Mouse (Mus musculus): ENCODE measurements at regions not wholly inside any gene's neighbourhood (a gene's known extent, or its start where the extent isn't known, plus 50 kb on each side); places are given as distances from the start of the nearest gene placed in this dataset.

DNA sequence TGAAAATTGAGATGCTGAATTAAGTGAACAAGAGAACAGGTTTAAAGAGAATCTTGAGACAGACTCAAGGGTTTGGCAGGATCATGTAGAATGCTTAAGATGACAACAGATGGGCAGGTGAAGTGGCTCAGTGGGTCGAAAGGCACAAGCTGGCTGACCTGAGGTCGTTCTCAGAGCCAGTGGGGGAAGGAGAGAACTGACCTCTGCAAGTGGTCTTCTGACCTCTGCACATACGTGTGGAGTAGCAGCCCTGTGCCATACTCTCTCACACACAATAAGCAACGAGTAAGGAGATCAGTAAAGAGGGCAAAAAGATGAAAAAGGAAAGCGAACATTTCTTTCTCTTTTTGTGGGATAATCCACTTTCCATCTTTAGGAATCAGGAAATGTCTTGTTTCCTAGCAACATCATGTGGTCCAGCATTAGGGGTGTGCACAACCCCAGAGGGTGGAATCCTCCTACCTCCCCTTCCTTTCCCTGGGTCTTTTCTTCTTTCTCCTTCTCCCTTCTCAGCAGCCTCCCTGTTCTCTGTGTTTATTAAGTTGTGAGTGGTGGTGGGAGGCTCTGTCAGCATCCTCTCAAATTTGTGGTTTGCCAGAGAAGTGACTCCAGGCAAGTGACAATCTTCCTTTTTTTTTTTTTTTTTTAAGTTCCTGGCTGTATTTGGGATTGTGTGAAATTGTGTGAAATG, 114.7 kb downstream of the 1810013L24Rik start:
- no peaks in the 10 kb centered on the region for H3K9me3 ChIP-seq (ENCODE audit: control insufficient read depth, low read length)
- no peak overlapping the region for H3K4me3 ChIP-seq (replicated peaks)
- TF ChIP-seq TAL1 (IDR thresholded peaks at IDR 0.05; ENCODE audit: low read length) (no peak), GATA1 (IDR thresholded peaks at IDR 0.05; ENCODE audit: low read length) (no peak)
- H3K36me3 ChIP-seq (ENCODE audit: control insufficient read depth), result no peaks in the 10 kb centered on the region
- H3K4me1 ChIP-seq (ENCODE audit: control insufficient read depth), result no peaks in the 10 kb centered on the region
- no peaks in the 10 kb centered on the region for H3K27me3 ChIP-seq (ENCODE audit: control insufficient read depth)

GRCm38 (mm10) chr16:8947846-8948245, 117.9 kb downstream of the 1810013L24Rik start:
- Histone ChIP-seq H3K36me3 (ENCODE audit: control insufficient read depth) (no peaks in the 10 kb centered on the region), H3K9me3 (ENCODE audit: control insufficient read depth, low read length) (peaks cover 3% of the 10 kb centered on the region; the same call in 1 of the 2 replicates), H3K4me3 (replicated peaks) (no peak overlapping the region), H3K27me3 (ENCODE audit: control insufficient read depth) (no peaks in the 10 kb centered on the region), H3K4me1 (ENCODE audit: control insufficient read depth) (no peaks in the 10 kb centered on the region)
- TF ChIP-seq GATA1 (IDR thresholded peaks at IDR 0.05; ENCODE audit: low read length) (no peak), TAL1 (IDR thresholded peaks at IDR 0.05; ENCODE audit: low read length) (no peak)

DNA sequence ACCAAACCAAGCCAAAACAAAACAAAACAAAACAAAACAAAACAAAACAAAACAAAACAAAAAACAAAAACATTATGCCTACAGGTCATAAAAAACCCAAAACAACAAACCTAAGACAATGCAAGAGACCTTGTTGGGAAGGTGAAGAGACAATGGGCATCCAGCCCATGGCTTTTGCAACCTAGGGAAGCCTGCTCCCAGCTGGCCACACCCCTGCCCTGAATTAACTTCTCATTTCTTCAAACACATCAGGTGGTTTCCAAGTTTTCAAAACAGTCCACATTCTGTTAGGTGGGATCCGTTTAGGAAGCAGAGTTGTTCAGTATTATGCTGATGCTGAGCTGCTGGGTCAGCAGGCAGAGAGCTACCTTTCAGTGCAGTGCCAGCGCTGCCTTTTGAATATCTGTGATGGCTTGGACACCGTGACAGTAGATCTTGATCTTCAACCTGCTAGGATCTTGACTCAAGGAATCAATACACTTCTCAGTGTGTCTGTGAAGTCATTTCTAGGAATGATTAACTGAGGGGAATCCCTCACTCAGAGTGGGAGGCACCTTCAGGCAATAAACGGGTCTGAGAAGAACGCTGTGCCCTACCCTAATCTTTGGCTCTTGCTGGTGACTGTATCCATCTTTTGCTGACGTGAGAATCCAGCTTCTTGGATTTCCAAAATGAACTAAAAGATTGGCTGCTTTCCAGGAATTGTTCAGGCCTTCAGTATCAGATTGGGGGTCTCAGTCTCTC, 121.4 kb downstream of the 1810013L24Rik start:
- no peaks in the 10 kb centered on the region for H3K36me3 ChIP-seq (ENCODE audit: control insufficient read depth)
- H3K4me1 ChIP-seq (ENCODE audit: control insufficient read depth), result no peaks in the 10 kb centered on the region
- H3K27me3 ChIP-seq (ENCODE audit: control insufficient read depth), result no peaks in the 10 kb centered on the region
- TF ChIP-seq TAL1 (IDR thresholded peaks at IDR 0.05; ENCODE audit: low read length) (no peak), GATA1 (IDR thresholded peaks at IDR 0.05; ENCODE audit: low read length) (no peak)
- H3K4me3 ChIP-seq (replicated peaks), result no peak overlapping the region
- peaks cover 7% of the 10 kb centered on the region for H3K9me3 ChIP-seq (ENCODE audit: control insufficient read depth, low read length)

GRCm38 (mm10) chr16:8961739-8962138, 131.8 kb downstream of the 1810013L24Rik start:
- Histone ChIP-seq H3K27me3 (ENCODE audit: control insufficient read depth) (no peaks in the 10 kb centered on the region), H3K36me3 (ENCODE audit: control insufficient read depth) (no peaks in the 10 kb centered on the region), H3K4me1 (ENCODE audit: control insufficient read depth) (no peaks in the 10 kb centered on the region), H3K4me3 (replicated peaks) (no peak overlapping the region), H3K9me3 (ENCODE audit: control insufficient read depth, low read length) (no peaks in the 10 kb centered on the region)
- no peak for TF ChIP-seq TAL1 (IDR thresholded peaks at IDR 0.05; ENCODE audit: low read length)
- no peak for TF ChIP-seq GATA1 (IDR thresholded peaks at IDR 0.05; ENCODE audit: low read length)

DNA sequence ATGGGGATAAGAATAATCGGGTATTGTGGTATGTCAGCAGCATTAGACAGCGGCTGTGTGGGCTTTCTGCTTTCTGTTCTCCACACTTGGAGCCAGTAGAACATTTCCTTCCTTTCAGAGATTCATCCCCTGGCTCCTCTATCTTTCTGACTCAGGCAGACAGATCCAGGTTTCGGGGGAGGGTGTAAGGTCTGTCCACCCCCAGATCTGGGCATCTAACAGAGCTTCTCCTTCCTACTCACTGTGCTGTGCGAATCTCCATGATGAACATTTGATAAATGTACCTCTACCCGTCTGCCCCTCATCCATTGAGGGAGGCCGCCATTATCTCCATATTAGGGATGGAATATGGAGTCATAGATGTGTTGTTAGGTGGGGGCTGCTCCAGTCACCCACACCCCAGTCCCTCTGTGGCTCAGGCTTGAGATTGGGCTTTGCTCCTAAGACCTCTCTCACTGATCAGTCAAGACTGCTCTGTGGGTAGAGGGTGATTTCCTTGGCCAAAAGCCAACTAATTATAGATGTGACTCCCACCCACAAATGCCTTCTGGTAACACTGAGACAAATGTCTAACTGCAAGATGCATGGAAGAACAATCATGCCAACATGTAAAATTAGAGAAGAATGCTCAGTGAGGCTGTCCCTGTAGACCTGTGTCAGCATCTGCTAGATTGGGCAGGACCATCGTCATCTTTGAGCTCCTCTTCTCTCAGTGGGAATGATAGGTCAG, 163.8 kb downstream of the 1810013L24Rik start:
- Histone ChIP-seq H3K9me3 (ENCODE audit: control insufficient read depth, low read length) (no peaks in the 10 kb centered on the region), H3K36me3 (ENCODE audit: control insufficient read depth) (no peaks in the 10 kb centered on the region), H3K4me3 (replicated peaks) (no peak overlapping the region), H3K27me3 (ENCODE audit: control insufficient read depth) (no peaks in the 10 kb centered on the region), H3K4me1 (ENCODE audit: control insufficient read depth) (peaks cover 5% of the 10 kb centered on the region)
- TF ChIP-seq TAL1 (IDR thresholded peaks at IDR 0.05; ENCODE audit: low read length) (no peak), GATA1 (IDR thresholded peaks at IDR 0.05; ENCODE audit: low read length) (no peak)

GRCm38 (mm10) chr16:8994521-8994920, 164.6 kb downstream of the 1810013L24Rik start:
- Histone ChIP-seq H3K4me3 (replicated peaks) (no peak overlapping the region), H3K27me3 (ENCODE audit: control insufficient read depth) (no peaks in the 10 kb centered on the region), H3K4me1 (ENCODE audit: control insufficient read depth) (peaks cover 3% of the 10 kb centered on the region), H3K9me3 (ENCODE audit: control insufficient read depth, low read length) (no peaks in the 10 kb centered on the region), H3K36me3 (ENCODE audit: control insufficient read depth) (no peaks in the 10 kb centered on the region)
- TF ChIP-seq GATA1 (IDR thresholded peaks at IDR 0.05; ENCODE audit: low read length) (no peak), TAL1 (IDR thresholded peaks at IDR 0.05; ENCODE audit: low read length) (no peak)

DNA sequence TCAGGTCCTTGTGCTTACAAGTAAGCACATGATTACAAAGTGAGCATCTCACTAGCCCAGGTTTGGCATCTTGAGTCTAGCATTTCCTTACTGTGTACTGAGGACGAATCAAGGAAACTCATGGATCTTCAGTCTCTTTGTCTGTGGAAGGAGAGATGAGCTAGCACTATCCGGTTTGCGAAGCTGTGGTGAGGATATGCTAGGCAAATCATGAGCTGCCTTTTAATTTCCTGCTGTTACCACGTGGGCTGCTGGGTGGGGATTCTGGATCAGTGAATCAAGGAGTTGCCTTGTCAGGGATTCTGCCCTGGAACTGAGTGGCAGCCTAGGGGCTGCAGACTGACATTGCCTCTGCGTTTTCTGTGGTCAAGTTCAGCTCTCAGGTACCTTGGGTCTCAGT, 167.3 kb downstream of the 1810013L24Rik start:
- Histone ChIP-seq H3K27me3 (ENCODE audit: control insufficient read depth) (no peaks in the 10 kb centered on the region), H3K36me3 (ENCODE audit: control insufficient read depth) (no peaks in the 10 kb centered on the region), H3K4me1 (ENCODE audit: control insufficient read depth) (no peaks in the 10 kb centered on the region), H3K4me3 (replicated peaks) (no peak overlapping the region), H3K9me3 (ENCODE audit: control insufficient read depth, low read length) (no peaks in the 10 kb centered on the region)
- TF ChIP-seq TAL1 (IDR thresholded peaks at IDR 0.05; ENCODE audit: low read length) (no peak), GATA1 (IDR thresholded peaks at IDR 0.05; ENCODE audit: low read length) (no peak)

- Histone ChIP-seq H3K27me3 (ENCODE audit: control insufficient read depth) (no peaks in the 10 kb centered on the region), H3K4me1 (ENCODE audit: control insufficient read depth) (no peaks in the 10 kb centered on the region), H3K9me3 (ENCODE audit: control insufficient read depth, low read length) (no peaks in the 10 kb centered on the region), H3K36me3 (ENCODE audit: control insufficient read depth) (no peaks in the 10 kb centered on the region), H3K4me3 (replicated peaks) (no peak overlapping the region)
- TF ChIP-seq TAL1 (IDR thresholded peaks at IDR 0.05; ENCODE audit: low read length), result no peak
- TF ChIP-seq GATA1 (IDR thresholded peaks at IDR 0.05; ENCODE audit: low read length), result no peak
These were observed 174.1 kb downstream of the 1810013L24Rik start for GRCm38 (mm10) chr16:9004012-9004411.

DNA sequence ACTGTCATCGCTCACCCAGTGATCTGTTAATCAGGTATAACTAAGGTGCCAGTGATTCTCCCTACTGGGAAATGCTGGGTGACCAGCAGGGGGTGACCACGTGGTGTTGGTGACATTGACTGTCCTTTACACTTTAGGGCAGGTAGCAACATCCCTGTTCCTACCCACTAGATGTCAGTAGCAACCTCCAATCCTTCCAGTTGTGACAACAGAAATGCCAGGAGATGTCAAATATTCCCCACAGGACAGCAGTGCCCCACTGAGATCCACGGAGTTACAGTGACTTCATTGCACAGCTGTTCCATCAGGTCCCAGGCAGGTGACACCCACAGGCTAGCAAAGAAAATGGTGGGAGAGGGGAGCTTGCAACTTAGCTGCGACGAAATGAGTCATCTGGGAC, 176.0 kb downstream of the 1810013L24Rik start:
- Histone ChIP-seq H3K4me3 (replicated peaks) (no peak overlapping the region), H3K4me1 (ENCODE audit: control insufficient read depth) (no peaks in the 10 kb centered on the region), H3K27me3 (ENCODE audit: control insufficient read depth) (no peaks in the 10 kb centered on the region), H3K9me3 (ENCODE audit: control insufficient read depth, low read length) (no peaks in the 10 kb centered on the region), H3K36me3 (ENCODE audit: control insufficient read depth) (no peaks in the 10 kb centered on the region)
- TF ChIP-seq GATA1 (IDR thresholded peaks at IDR 0.05; ENCODE audit: low read length) (no peak), TAL1 (IDR thresholded peaks at IDR 0.05; ENCODE audit: low read length) (no peak)

Data from erythroblast, embryonic 14.5 days (primary cell).